Mouse (Mus musculus): ENCODE measurements around the gene Dnase2a.
"Not testable (repeated sequence)": the region's sequence is repeated elsewhere in the genome, so short reads cannot be mapped to it uniquely, and the experiment has no call there.

The Dnase2a gene

DNA sequence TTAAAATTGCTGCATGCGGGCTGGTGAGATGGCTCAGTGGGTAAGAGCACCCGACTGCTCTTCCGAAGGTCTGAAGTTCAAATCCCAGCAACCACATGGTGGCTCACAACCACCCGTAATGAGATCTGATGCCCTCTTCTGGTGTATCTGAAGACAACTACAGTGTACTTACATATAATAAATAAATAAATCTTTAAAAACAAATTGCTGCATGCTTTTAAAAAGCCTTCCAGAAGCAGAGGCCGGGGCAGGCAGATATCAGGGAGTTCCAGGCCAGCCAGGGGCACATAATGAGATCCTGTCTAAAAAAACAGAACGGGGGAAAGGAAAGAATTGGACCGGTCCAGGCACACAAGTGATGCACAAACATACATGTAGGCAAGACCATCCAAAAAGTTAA, 381 bp upstream of the Dnase2a start:
- DNase-seq (ENCODE audit: low spot score): not testable (repeated sequence)

- DNase-seq (ENCODE audit: low spot score): no peak
Measured at GRCm38 (mm10) chr8:84909162-84909767, 905 bp downstream of the Dnase2a start.

GRCm38 (mm10) chr8:84909949-84910348, 1.6 kb downstream of the Dnase2a start:
- no peak for DNase-seq (ENCODE audit: low spot score)

- no peak for DNase-seq (ENCODE audit: low spot score)
Measured at GRCm38 (mm10) chr8:84910551-84910950, 2.2 kb downstream of the Dnase2a start.

DNA sequence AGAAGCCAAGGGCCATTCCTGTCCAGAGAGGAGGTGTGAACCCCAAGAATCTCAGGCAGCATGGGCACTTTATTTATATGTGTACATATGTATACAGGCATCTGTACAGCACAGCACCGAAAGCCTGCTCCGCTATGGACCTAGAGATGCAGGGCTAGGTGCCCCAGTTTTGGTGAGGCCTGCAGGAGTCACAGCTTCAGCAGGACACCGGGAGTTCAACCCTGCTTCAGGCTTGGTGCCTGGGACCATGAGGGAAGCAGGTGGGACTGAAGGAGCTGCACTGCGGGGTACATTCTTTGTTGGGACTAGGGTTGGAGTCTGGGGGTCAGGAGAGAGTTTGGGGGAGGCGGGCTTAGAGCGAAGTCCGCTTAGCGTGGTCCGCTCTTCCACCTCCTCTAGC, 3.5 kb downstream of the Dnase2a start:
- no peak for DNase-seq (ENCODE audit: low spot score)

DNA sequence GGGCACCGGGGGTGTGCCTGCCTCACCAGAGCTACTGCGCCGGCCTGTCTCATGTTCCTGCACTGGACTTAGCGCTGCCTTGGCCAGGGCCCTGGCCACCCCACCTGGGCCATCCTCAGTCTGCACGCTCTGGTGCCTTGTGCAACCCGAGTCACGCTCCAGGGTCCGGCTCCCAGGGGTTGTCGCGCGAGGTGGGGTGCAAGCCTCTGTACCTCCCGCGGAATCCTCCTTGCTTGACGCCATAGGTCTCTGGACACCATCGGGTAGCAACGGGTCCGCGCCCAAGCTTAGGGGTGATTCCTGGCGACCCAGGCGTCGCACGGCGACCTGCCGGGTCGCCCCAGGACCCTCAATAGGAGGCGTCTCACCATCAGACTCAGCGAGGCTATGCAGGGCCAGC, 4.0 kb downstream of the Dnase2a start:
- DNase-seq (ENCODE audit: low spot score): no peak

DNA sequence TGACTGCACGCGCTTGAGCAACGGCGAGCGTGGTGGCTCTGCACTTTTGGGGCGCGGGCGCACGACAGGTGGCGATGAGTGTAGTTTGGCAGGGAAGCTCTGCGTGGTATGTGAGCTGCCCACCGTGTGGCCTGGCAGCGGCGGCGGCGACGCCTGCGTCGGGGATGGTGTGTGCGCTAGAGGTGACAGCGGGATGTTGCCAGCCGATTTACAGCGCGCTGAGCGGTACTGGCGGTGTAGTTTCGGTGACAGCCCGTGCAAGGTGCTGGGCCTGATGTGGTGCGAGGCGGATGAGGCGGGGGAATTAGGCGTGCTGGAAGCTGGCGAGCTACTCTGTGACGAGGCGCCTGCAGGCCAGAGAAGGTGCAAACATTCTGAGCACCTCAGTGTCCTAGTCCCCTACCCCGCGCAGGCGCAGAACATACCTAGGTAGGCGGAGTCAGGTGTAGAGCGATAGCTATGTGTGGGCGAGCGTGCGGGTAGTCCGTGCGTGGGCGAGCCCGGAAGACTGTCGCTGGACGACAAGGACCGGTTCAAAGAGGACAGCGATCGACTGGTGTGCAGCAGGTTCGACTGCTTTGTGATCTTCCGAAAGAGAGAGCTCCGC, 4.6 kb downstream of the Dnase2a start:
- DNase-seq (ENCODE audit: low spot score): peak; percentile 72

GRCm38 (mm10) chr8:84913502-84913900, 5.1 kb downstream of the Dnase2a start:
- DNase-seq (ENCODE audit: low spot score): no peak

- peak; percentile 64 for DNase-seq (ENCODE audit: low spot score)
Measured at GRCm38 (mm10) chr8:84913960-84914359, 5.6 kb downstream of the Dnase2a start.

- no peak for DNase-seq (ENCODE audit: low spot score)
Measured at GRCm38 (mm10) chr8:84915269-84915668, 6.9 kb downstream of the Dnase2a start.

DNA sequence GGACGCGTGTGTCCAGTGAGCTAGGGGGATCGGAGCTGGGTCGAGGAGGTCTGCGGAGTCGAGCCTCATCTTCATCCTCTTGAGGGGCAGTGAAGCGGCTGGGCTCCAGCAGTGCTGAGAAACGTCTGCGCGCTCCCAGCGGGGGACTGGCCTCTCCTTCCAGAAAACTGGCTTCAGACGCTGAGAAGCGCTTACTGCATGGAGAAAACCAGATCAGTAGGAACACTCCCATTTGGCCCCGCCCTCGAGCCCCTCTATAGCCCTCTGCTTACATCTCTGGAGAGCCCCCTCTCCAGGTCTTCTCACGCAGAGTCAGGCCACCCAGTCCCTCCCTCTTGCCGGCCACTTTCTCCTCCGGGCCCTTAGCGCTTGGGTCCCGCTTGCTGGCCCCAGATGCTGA, 9.4 kb downstream of the Dnase2a start:
- no peak for DNase-seq (ENCODE audit: low spot score)

DNA sequence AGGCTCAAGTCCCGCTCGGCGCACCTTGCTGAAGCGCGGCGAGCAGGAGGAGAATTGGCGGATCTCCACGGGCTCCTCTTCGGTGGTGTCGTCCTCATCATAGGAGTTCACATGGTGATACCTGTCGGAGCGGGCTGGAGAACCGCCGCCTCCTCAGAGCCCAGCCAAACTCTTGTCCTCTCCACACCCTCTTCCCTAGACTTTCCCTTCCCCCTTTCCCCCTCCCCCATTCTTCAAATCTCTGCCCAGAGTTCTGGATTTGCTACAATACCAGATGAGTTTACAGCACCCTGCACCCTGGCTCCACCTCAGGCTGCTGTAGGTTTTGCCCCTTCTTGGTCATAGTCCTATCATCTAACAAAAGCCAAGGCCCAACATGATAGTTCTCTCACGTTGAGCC, 10.3 kb downstream of the Dnase2a start:
- no peak for DNase-seq (ENCODE audit: low spot score)

GRCm38 (mm10) chr8:84921596-84921995, 13.2 kb downstream of the Dnase2a start:
- no peak for DNase-seq (ENCODE audit: low spot score)

DNA sequence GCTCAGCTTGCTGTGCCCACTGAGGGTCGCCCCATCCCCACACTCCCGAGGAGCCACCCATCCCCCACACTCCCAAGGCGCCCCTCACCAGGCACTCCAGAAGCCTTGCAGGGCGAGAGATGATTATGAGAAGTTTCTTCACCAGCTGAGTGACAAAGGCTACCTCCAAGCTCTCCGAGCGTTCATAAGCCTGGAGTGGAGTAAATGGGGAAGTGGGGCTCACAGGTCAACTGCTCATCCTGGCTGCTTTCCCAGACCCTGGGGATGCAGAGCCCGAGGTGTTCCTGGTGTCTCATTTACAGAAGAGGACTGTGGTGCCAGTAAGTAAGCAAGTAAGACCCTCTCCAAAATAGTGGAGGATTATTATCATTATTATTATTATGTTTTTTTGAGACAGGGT, 17.2 kb downstream of the Dnase2a start:
- DNase-seq (ENCODE audit: low spot score): no peak

- no peak for DNase-seq (ENCODE audit: low spot score)
Measured at GRCm38 (mm10) chr8:84927513-84927912, 19.2 kb downstream of the Dnase2a start.

DNA sequence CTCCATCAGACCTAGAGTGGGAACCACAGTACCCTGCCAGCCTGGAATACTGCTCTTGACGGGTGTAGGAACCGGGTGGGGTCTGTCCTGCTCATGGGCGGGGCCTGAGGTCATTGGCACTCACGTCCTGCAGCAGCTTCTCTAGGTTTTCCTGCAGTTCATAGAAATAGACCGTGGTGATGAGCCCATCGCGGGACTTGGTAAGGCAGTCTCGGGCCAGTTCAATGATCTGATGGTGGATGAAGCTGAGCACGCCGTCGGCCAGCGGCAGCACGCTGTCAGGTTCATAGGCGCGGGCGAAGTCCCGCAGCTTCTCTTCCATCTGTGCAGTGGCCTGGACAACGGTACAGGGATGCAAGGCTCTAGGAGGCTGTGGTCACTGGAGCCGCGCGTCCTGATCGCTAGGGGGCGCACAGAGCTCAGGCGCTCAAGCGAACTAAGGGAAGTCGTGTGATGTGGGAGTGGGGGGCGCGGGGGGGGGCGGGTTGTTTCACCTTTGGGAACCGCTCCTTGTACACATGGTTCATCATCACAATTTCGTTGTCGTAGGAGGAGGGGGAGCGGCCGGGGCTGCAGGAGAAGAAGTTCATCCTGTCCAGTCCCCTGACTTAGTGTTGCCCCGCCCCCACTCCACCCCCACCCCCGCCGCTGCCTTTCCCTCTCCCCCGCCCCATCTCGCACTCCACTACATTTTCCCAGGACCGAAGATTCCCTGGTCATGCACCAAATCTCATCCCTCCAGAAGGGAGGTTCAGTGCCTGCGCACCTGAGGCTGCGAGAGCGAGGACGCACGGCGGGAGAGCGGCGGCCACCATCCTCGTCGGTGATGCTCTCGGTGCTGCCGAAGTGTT, 20.3 kb downstream of the Dnase2a start:
- peak; percentile 89 for DNase-seq (ENCODE audit: low spot score)

DNA sequence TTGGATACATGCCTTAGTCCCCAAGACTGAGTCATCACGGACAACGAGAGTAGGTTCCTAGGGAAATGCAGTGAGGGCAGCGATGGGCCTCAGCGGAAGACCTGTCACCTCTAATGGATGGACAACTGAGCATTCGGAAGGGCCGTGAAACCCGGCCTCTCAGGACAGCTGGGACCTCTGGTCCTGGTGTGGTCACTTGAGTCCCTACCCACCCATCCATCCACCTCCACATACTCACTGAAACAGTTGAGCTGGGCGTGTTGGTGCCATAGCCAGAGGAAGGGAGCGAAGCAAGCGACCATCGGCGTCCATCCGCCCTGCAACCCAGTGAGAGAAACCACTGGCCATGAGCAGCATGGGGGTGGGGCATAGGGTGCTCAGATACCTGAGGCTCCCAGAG, 22.2 kb downstream of the Dnase2a start:
- no peak for DNase-seq (ENCODE audit: low spot score)

DNA sequence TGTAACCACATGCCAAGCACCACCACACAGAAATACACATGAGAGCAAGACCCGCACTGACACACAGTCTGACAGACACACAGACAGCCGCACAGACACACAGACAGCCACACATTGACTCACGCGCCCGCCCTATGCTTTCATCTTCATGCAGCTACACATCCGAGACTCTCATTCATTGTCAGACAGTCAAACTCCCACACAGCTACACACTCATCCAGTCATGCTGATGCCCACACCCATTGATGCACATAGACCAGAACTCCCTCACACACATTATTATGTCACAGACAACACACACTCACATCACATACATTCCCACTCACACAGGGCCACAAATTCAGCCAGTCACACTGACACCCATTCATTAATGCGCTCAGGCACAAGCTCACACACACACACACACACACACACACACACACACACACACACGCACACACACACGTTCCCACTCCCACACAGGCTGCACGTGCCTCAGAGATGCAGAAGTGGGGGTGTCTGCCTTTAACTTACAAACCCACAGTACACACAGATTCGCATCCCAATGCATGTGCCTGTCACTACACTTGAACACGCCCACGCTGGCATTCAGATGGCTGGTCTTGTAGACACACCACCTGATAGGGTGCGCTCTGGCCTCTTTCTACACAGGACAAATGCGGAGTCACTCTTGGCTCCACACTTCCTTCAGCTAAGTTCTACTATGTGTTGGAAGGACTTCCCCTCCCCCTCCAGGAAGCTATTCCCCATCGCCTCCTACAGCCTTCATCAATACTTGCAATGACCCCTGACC, 25.6 kb downstream of the Dnase2a start:
- DNase-seq (ENCODE audit: low spot score): no peak

- peak; percentile 91 for DNase-seq (ENCODE audit: low spot score)
Measured at GRCm38 (mm10) chr8:84934860-84935259, 26.5 kb downstream of the Dnase2a start.

GRCm38 (mm10) chr8:84935489-84935888, 27.1 kb downstream of the Dnase2a start:
- DNase-seq (ENCODE audit: low spot score): peak; percentile 35

DNA sequence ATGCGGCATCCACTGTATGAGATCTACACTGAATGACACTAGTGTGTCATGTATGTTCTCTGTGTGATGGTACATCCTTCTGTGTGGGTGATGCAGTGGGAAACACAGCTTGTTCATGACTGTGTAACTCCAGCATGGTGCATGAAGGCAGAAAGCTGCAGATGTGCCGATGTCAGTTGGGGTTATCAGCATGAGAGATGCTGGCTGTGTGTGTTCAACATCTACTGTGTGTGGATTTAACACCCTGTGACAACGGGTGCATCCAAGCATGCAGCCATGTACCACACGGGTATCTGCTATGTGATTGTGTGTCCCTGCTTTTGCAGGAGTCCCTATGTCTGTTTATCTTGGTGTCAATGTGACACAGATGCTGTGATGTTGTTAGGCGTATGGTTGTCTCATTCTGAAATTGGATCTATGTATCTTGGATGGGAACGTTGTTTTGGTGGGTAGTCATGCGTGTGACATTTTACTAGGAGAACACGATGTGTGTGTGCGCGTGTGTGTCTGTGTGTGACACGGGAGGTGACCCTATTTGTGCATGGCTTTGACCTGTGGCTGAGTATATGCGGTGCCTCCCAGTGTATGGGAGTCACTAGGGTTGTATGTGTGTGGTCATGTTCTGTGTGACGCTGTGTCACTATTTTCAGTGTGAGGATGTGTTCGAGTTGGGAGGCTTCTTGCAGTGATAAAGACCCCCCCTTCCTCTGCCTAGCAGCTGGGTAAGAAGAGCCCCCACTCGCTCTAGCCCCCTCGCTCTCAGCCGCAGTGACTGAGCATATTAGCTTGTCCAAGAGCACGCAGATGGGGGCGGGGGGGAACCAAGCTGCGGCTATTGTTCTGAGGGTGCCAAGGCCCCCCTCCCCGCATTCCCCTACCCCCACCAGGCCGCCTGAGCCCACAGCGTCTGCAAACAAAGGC, 27.9 kb downstream of the Dnase2a start:
- peak; percentile 21 for DNase-seq (ENCODE audit: low spot score)

All from embryo, embryonic 10.5 days (tissue).